Mouse (Mus musculus) forebrain, embryonic 16.5 days (tissue): ENCODE measurements around the gene Ece1. TPM values are rescaled to one million over a fixed set of nuclear protein-coding genes. Genes with fewer than 3 reads are reported as not detected.

Experiments used
- ATAC-seq: fragments of 200-750 bp; cut with Nextera tagmentation; 2 replicates; pipeline ENCODE4 v1.8.0; 2017; ENCODE audit warnings: mild to moderate bottlenecking, moderate library complexity
- H3K27ac ChIP-seq: fragments of 300-500 bp; sonication (generic); 2 replicates; pipeline ENCODE4 v1.5.1; 2014; ENCODE audit warnings: low read length, control low read depth
- H3K27me3 ChIP-seq: fragments of 300-500 bp; sonication (generic); replicated peaks from 2 replicates; pipeline ENCODE4 v1.6.1; 2014; ENCODE audit warnings: low read length; ENCODE audit not compliant: control insufficient read depth, insufficient read depth
- H3K36me3 ChIP-seq: fragments of 300-500 bp; sonication (generic); 2 replicates; pipeline ENCODE4 v1.6.1; 2014; ENCODE audit not compliant: control insufficient read depth, insufficient read depth
- H3K4me1 ChIP-seq: fragments of 300-500 bp; sonication (generic); replicated peaks from 2 replicates; pipeline ENCODE4 v1.6.1; 2014; ENCODE audit warnings: low read length; ENCODE audit not compliant: control insufficient read depth, insufficient read depth
- H3K4me2 ChIP-seq: fragments of 300-500 bp; sonication (generic); 2 replicates; pipeline ENCODE4 v1.6.1; 2014; ENCODE audit warnings: mild to moderate bottlenecking, low read length, control low read depth
- H3K4me3 ChIP-seq: fragments of 300-500 bp; sonication (generic); replicated peaks from 2 replicates; pipeline ENCODE4 v1.5.1; 2014; ENCODE audit warnings: mild to moderate bottlenecking, low read length, control low read depth
- H3K9ac ChIP-seq: fragments of 300-500 bp; sonication (generic); replicated peaks from 2 replicates; pipeline ENCODE4 v1.6.1; 2014; ENCODE audit warnings: low read depth, low read length, control low read depth
- H3K9me3 ChIP-seq: fragments of 300-500 bp; sonication (generic); 2 replicates; pipeline ENCODE4 v1.6.1; 2016; ENCODE audit warnings: low read length; ENCODE audit not compliant: control insufficient read depth
- whole genome bisulfite sequencing: fragments of 180-500 bp; shearing (Covaris S2); extraction: QIAGEN DNeasy Blood & Tissue Kit; methylation state at CpG from one replicate; pipeline ENCODE4 v1.1.7; 2014; 5-methylcytosine and 5-hydroxymethylcytosine counted together
- polyA plus RNA-seq: library from polyadenylated mRNA; unstranded; fragments of >200 nt; fragmentation: Nextera tagmentation; extraction: Ambion mirVana; gene quantifications from 2 replicates; pipeline ENCODE4 v1.2.1, GENCODE M21; 2015

The Ece1 gene
- polyA plus RNA-seq, 1 experiment from 2014 or later = 16.3 TPM

- no peaks in the 10 kb centered on the region for H3K27me3 ChIP-seq
- H3K9me3 ChIP-seq = peaks cover under 1% of the 10 kb centered on the region; the same call in 1 of the 2 replicates
- peaks cover 9% of the 10 kb centered on the region; the same call in 1 of the 2 replicates for H3K36me3 ChIP-seq
- 74% methylated on average over 4 of the region's 4 CpGs for WGBS
- no peak overlapping the region for H3K27ac ChIP-seq
- no peak overlapping the region for H3K9ac ChIP-seq
- no peak for ATAC-seq
- no peak overlapping the region for H3K4me2 ChIP-seq
- H3K4me3 ChIP-seq = no peak overlapping the region
- H3K4me1 ChIP-seq = peaks cover 16% of the 10 kb centered on the region
These were observed 83.3 kb downstream of the Ece1 start for GRCm38 (mm10) chr4:137945376-137945775.

GRCm38 (mm10) chr4:137946419-137946818 lies 84.4 kb downstream of the Ece1 start:
- H3K9me3 ChIP-seq = peaks cover 3% of the 10 kb centered on the region; the same call in 1 of the 2 replicates
- peaks cover 10% of the 10 kb centered on the region; the same call in 1 of the 2 replicates for H3K36me3 ChIP-seq
- H3K4me2 ChIP-seq = no peak overlapping the region
- H3K27ac ChIP-seq = no peak overlapping the region
- no peak for ATAC-seq
- no peak overlapping the region for H3K9ac ChIP-seq
- H3K4me3 ChIP-seq = no peak overlapping the region
- WGBS = 83% methylated on average over 9 of the region's 11 CpGs
- H3K4me1 ChIP-seq = peaks cover 16% of the 10 kb centered on the region
- no peaks in the 10 kb centered on the region for H3K27me3 ChIP-seq

GRCm38 (mm10) chr4:137952840-137953239 lies 90.8 kb downstream of the Ece1 start:
- Histone ChIP-seq H3K4me2 (no peak overlapping the region), H3K4me1 (no peaks in the 10 kb centered on the region), H3K36me3 (peaks cover 5% of the 10 kb centered on the region; the same call in 1 of the 2 replicates), H3K27ac (no peak overlapping the region), H3K4me3 (no peak overlapping the region), H3K27me3 (no peaks in the 10 kb centered on the region), H3K9ac (no peak overlapping the region), H3K9me3 (peaks cover 3% of the 10 kb centered on the region; the same call in 1 of the 2 replicates)
- WGBS = 38% methylated on average over 4 of the region's 4 CpGs
- no peak for ATAC-seq

- H3K4me2 ChIP-seq = no peak overlapping the region
- WGBS = 80% methylated on average over 2 of the region's 2 CpGs
- H3K9me3 ChIP-seq = peaks cover 3% of the 10 kb centered on the region; the same call in 1 of the 2 replicates
- H3K27me3 ChIP-seq = no peaks in the 10 kb centered on the region
- peaks cover 9% of the 10 kb centered on the region for H3K36me3 ChIP-seq
- H3K4me3 ChIP-seq = no peak overlapping the region
- ATAC-seq = no peak
- H3K4me1 ChIP-seq = no peaks in the 10 kb centered on the region
- no peak overlapping the region for H3K9ac ChIP-seq
- no peak overlapping the region for H3K27ac ChIP-seq
These were observed 92.1 kb downstream of the Ece1 start for GRCm38 (mm10) chr4:137954184-137954583.

GRCm38 (mm10) chr4:137954926-137955396 lies 92.9 kb downstream of the Ece1 start:
- 93% methylated on average over 8 of the region's 8 CpGs for WGBS
- ATAC-seq = no peak
- H3K4me2 ChIP-seq = no peak overlapping the region
- H3K27ac ChIP-seq = no peak overlapping the region
- no peaks in the 10 kb centered on the region for H3K27me3 ChIP-seq
- no peak overlapping the region for H3K4me3 ChIP-seq
- H3K4me1 ChIP-seq = no peaks in the 10 kb centered on the region
- H3K9me3 ChIP-seq = peaks cover 3% of the 10 kb centered on the region; the same call in 1 of the 2 replicates
- H3K36me3 ChIP-seq = peaks cover 13% of the 10 kb centered on the region
- H3K9ac ChIP-seq = no peak overlapping the region

- ATAC-seq = no peak
- Histone ChIP-seq H3K9ac (no peak overlapping the region), H3K4me1 (no peaks in the 10 kb centered on the region), H3K9me3 (no peaks in the 10 kb centered on the region), H3K27me3 (no peaks in the 10 kb centered on the region), H3K4me2 (no peak overlapping the region), H3K36me3 (peaks cover 8% of the 10 kb centered on the region), H3K4me3 (no peak overlapping the region), H3K27ac (no peak overlapping the region)
- WGBS = 94% methylated on average over 15 of the region's 15 CpGs
These were observed 94.2 kb downstream of the Ece1 start for GRCm38 (mm10) chr4:137956260-137956659.

- no peak overlapping the region for H3K4me3 ChIP-seq
- no peaks in the 10 kb centered on the region for H3K9me3 ChIP-seq
- no peak overlapping the region for H3K27ac ChIP-seq
- ATAC-seq = no peak
- no peaks in the 10 kb centered on the region for H3K27me3 ChIP-seq
- H3K9ac ChIP-seq = no peak overlapping the region
- 78% methylated on average over 13 of the region's 13 CpGs for WGBS
- no peak overlapping the region for H3K4me2 ChIP-seq
- peaks cover 2% of the 10 kb centered on the region; the same call in 1 of the 2 replicates for H3K4me1 ChIP-seq
- peaks cover 16% of the 10 kb centered on the region for H3K36me3 ChIP-seq
These were observed 98.0 kb downstream of the Ece1 start for GRCm38 (mm10) chr4:137959889-137960665.

GRCm38 (mm10) chr4:137960757-137961156 lies 98.7 kb downstream of the Ece1 start:
- WGBS = 85% methylated on average over 11 of the region's 11 CpGs
- Histone ChIP-seq H3K36me3 (peaks cover 16% of the 10 kb centered on the region), H3K27me3 (no peaks in the 10 kb centered on the region), H3K4me1 (peaks cover 2% of the 10 kb centered on the region; the same call in 1 of the 2 replicates), H3K4me3 (no peak overlapping the region), H3K4me2 (no peak overlapping the region), H3K9ac (no peak overlapping the region), H3K9me3 (no peaks in the 10 kb centered on the region), H3K27ac (no peak overlapping the region)
- no peak for ATAC-seq

- WGBS = 77% methylated on average over 20 of the region's 20 CpGs
- ATAC-seq = no peak
- H3K36me3 ChIP-seq = peaks cover 16% of the 10 kb centered on the region
These were observed 100.8 kb downstream of the Ece1 start for GRCm38 (mm10) chr4:137962643-137963350.

More at GRCm38 (mm10) chr4:137962643-137963350, 100.8 kb downstream of the Ece1 start:
- Histone ChIP-seq H3K27me3 (no peaks in the 10 kb centered on the region), H3K9ac (no peak overlapping the region), H3K4me2 (no peak overlapping the region), H3K4me3 (no peak overlapping the region), H3K27ac (no peak overlapping the region), H3K9me3 (no peaks in the 10 kb centered on the region), H3K4me1 (peaks cover 2% of the 10 kb centered on the region; the same call in 1 of the 2 replicates)
